Mouse (Mus musculus): ENCODE measurements at regions not wholly inside any gene's neighbourhood (a gene's known extent, or its start where the extent isn't known, plus 50 kb on each side); places are given as distances from the start of the nearest gene placed in this dataset.

DNA sequence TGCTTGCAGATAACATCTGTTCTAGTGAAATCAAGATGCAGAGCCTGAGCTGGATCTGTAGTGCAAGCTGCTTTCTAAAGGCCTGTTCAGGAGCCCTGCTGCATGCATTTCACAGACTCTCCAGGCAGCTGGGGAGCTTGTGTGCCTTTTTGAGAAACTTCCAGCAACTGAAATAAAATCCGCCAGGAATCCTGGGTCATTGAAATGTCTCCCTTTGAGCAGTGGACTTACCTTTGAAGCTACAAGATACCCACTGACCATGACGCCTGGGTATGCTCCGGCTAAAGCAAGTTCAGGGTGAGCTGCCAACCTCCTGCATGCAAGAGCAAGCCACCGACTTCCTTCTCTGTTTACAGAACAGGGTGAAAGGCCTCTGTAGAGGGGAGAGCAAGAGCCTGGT, 278.7 kb downstream of the Cenpw start:
- DNase-seq (ENCODE audit: low spot score in 2 of 2): no peak

DNA sequence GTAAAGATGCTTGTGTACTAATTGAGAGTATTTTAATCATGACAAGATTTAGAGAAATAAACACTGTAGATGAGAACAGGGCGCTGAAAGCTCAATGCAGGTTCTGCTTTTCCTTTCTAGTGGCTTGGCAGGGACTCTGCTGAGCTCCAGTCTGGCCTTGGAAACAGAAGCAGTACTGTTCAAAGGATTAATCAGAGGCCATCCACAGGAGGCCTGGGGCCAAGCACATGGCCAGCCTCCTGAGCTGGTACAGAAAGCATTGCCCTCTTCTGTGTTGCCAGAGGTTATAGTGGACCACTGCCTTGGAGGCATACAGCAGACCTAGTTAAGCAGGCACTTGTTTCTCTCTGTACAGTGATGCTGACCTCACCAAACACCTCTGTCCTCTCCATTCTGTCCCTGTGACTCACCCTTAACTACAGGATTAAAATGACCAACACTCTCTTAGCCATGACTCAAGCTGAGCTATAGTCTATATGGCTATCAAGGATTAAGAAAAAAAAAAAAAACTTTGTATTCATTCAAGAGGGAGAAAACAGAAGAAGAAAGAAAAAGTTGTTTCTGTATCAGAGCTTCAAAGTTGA, 302.5 kb downstream of the Cenpw start:
- DNase-seq (ENCODE audit: low spot score in 2 of 2): peak; percentile 12 to 59

DNA sequence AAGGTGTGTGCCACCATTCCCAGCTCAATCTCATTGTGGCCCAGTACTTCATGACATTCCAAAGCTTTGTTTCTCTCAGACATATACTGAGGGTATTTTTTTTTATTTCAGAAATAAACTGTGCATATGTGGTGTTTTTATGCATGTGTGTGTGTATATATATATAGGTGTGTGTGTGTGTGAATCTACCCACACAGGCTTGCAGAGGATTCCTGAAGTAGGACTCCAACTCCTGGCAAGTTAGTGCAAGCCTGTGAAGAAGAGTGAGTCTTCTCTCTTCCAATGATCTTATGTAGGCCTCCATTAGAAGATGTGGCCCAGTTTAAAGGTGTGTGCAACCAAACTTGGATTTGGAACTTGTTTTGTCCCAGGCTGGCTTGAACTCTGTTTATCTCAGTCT, 328.9 kb upstream of the Rspo3 start:
- no peak for DNase-seq (ENCODE audit: low spot score in 2 of 2)

DNA sequence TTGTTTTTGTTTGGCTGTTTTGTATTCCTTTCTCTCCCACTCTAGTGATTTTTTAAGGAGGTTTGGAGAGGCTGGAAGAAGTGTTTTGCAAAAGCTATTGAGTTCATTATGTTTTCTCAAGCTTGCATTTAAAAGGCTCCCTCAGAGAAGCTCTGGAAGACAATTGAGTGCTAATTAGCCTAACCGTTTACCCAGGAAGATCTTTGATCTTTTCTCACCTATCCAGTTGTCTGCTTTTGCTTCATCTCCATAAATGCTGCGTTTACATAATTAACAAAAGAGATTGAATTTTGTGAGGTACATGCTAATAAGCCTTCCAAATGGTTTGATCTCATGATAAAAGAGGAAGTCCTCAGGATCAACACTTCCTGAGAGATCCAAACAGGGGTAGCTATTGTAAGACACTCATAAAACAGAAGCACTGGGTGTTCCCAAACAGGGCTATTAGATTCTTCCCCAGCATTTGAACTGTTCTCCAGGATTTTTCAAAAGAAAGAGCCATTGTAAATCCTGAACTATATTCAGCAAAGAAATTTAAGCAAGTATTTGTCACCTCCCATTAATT, 320.2 kb upstream of the Rspo3 start:
- peak in 1 of 2 experiments; percentile 14 for DNase-seq (ENCODE audit: low spot score in 2 of 2)

DNA sequence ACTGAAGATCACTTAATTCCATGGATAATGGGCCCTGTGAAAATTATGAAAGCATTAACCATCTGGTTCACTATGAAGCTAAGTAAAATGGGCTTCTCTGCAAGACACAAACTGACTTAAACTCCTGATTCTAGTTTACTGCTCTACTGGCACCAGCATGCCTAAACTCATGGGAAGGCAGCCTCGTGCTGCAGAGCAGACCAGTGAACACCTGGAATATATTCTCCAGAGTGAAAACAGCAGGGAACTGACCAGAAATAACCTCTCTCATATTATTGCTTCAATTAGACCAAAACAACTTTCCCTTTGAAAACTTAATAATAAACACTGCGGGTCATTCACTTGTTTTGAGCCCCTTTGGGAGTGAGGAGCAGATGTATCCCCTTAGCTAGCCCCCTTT, 316.8 kb upstream of the Rspo3 start:
- DNase-seq (ENCODE audit: low spot score in 2 of 2): no peak

DNA sequence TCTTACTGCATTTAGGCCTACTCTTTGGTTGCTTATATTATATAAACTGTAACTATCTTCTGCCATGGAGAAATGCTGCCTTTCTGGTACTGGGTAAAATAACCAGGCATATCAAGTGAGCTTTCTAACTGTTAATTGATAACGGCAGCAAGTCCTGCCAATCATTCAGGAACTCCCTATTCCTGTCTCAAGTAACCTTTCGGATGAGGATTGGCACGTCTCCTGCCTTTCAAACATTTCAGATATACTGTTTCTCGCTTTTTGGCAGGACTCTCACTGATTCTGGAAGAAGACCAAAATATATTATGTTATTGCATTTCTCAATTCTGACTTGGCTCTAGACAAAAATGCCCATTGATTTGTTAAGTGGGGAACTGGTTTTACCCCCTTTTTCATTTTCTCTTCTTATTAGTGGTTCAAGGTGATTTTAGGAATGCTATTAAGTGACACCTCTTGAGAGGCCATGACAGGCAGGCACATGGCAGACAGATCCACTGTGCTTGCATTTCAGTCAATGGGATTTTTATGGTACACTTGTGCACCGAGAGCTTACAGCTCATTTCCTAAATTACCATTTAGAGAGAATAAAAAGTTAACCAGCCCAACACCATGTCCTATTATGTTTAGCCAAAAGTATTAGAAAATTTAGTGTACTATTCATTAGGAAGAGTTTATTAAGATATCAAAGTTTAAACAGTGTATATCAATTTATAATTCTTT, 289.4 kb upstream of the Rspo3 start:
- DNase-seq (ENCODE audit: low spot score in 2 of 2): no peak

DNA sequence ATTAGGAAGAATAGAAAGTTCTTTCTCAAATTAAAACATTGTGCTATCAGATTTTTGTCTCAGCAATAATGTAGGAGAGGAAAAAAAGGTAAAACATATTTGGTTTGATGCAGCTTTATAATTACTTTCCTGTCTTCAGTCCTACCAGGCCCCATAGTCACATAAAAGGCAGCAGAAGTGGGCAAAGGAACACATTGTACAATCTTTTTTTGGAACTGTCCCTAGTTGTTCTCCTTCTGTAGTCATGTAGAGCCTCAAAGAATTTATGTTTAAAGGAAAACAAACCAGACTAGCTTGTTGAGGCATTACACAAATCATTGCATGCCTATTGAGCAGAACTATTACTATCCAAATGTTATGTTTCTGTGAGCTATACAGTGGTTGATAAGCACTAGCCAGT, 288.7 kb upstream of the Rspo3 start:
- no peak for DNase-seq (ENCODE audit: low spot score in 2 of 2)

DNA sequence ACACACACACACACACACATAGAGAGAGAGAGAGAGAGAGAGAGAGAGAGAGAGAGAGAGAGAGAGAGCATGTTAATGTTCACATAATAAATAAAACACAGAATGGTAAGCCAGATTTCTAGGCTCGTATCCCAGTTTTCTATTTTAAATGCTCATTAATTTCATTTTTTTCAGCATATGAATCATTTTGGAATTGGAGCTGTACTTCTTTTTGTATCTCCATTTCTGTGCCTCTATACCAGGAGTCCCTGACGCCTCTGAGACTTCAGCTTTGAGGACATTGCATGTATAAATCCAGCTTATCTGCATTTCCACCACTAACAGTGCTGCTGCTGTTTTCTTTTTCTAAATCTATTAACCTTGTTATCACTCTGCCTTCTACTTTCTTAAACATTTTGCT, 287.5 kb upstream of the Rspo3 start:
- peak in 1 of 2 experiments; percentile 71 for DNase-seq (ENCODE audit: low spot score in 2 of 2)

DNA sequence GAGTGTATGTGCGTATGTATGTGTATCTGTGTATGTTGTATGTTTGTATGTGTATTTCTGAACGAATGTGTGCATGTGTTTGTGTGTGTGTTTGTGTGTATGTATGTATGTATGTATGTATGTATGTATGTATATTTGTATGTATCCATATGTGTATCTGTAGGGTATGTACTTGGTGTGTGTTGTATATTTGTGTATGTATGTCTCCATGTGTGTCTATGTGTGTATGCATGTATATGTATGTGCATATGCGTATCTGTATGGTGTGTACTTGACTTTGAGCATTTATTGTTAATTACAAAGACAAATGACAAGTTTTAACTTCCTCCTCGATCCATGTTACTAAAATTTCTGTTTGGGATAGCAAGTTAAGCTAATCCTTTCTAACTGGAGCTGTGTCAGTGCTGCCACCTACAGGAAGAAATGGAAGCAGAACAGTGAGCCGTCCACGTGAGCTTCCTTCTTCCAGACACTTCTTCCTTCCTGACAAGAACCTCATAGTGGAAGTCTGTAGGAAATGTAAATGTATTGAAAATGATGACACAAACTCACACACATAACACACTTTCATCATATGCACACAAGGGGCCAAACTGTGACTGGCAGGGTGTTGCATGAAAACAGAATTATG, 268.4 kb upstream of the Rspo3 start:
- DNase-seq (ENCODE audit: low spot score in 2 of 2): peak; percentile 44 to 77

DNA sequence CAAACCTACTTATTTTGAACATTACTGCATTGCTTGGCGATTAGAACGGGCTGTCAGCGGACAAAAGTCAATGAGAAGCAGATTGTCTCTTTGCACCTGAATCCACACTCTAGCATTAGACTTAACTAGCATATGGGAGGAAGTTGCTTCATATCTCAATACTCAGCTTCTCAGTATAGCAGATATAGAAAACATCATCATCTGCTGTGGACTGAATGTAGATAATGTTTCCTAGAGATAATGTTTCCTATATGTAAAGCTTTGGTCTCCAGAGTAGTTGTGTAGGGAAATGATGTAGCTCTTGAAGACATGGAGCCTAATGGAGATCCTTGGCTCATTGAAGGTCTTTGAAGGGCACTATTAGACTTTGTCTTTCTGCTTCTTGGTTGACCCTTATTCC, 267.0 kb upstream of the Rspo3 start:
- DNase-seq (ENCODE audit: low spot score in 2 of 2): no peak

DNA sequence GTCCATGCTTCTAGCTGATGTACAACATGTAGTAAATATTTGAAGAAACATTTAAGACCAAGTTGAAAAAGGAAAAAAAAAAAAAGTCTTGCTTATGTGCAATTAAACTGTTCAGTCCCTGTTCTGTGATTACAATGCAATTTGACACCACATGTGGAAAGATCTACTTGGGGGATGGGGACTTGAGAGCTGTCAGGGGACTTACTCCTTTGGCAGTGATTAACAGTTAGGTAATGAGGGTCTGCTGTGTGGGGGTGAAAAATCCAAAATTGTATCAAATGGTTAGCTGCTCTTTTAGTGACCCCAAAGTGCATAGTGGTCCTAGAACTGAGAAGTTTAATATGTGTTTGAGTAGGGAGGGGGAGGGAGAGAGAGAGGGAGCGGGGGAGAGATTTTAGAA, 259.0 kb upstream of the Rspo3 start:
- DNase-seq (ENCODE audit: low spot score in 2 of 2): no peak

DNA sequence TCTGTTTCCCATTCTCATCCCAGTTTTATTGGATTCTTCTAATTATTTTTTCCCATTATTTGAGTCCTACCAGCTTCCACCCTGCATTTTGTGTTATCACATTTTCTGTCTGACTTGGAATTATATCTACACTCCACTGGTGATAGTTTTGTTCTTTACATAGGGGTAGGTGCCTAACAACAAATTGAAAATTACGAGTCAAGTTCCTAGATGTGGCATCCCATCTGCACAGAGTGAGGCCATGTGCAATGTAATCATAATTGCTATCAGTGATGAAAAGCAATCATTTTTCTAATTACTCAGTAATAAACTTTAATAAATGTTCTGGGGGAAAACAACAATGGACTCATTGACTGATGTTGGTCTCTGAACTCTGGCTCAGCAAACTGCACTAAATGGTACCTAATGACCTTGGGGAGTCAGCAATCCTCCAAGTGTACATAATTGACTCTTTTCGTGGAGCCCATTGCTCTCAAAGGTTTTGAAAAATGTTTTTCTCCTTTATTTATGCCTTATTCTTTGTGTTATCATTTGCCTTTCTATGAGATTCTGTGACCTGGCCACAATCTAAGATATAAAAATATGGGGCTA, 250.6 kb upstream of the Rspo3 start:
- DNase-seq (ENCODE audit: low spot score in 2 of 2): no peak

DNA sequence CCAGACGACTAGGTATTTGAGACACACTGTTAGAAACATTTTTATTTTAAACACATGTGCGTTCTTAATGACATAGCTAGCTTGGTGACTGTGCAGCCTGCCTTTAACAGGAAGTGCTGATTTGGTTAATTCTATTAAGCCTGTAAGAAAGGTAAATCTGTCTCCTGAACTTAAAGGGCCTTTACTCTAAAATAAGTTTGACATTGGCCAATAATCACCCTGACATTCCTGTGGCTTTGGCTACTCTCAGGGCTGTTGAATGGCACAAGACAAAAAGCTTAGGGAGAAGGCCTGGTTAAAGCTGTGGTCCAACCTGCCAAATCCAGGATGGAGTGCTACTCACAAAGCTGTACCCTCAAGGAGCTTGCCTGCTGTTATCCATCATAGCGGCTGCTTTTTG, 201.0 kb upstream of the Rspo3 start:
- no peak for DNase-seq (ENCODE audit: low spot score in 2 of 2)

DNA sequence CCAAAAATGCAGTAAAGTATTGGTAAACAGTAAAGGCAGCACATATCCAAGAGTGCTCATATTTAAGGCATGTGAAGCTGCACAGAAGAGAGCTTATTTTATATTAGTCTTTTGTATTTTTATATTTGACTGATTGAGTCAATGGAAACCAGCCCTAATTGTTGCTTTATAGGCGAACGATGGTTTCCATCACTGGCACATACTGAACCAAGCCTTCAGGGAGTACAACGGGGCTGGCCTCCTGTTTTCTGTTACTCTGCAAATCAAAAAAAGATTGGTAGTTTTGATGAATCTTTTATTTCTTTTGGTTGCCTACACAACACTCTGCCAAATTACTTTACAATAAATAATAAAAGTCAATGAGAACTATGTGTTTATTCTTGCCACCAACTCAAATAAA, 189.7 kb upstream of the Rspo3 start:
- no peak for DNase-seq (ENCODE audit: low spot score in 2 of 2)

DNA sequence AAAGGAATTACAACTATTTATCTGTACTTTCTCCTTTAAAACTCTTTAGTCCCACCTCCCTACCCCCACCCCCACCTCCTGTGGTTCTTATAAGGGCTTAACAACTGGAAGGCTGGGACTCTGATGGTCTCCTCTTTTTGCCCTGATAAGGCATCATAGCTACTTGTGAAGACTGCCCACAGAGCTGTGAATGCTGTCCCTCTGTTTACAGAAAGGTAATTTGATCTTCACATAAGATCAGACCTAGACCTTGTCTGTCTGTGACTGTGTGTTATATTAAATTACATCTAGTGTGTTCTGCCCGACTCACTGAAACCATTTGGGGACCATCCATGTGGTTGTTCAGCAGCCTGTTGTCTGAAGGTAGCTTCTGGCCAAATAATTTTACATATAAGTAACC, 175.3 kb upstream of the Rspo3 start:
- DNase-seq (ENCODE audit: low spot score in 2 of 2): no peak

DNA sequence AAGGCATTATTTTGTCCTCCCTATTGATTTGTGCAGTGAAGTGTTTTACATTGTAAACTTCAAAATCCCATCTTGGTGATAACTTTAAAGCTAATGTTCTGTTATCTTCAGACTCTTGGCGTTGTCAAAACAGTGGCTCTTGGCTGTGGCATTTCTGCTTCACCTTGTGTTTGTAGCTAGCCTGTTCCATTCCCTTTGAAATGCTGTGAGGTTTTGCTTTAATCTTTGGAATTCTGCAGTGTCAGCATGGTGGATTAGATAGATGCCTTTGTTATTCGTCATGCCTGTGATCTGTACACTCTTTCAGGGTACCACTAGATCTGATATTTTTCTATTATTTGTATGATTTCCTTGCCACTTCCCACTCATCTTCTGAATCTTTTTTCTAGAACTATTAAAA, 173.0 kb upstream of the Rspo3 start:
- DNase-seq (ENCODE audit: low spot score in 2 of 2): no peak

DNA sequence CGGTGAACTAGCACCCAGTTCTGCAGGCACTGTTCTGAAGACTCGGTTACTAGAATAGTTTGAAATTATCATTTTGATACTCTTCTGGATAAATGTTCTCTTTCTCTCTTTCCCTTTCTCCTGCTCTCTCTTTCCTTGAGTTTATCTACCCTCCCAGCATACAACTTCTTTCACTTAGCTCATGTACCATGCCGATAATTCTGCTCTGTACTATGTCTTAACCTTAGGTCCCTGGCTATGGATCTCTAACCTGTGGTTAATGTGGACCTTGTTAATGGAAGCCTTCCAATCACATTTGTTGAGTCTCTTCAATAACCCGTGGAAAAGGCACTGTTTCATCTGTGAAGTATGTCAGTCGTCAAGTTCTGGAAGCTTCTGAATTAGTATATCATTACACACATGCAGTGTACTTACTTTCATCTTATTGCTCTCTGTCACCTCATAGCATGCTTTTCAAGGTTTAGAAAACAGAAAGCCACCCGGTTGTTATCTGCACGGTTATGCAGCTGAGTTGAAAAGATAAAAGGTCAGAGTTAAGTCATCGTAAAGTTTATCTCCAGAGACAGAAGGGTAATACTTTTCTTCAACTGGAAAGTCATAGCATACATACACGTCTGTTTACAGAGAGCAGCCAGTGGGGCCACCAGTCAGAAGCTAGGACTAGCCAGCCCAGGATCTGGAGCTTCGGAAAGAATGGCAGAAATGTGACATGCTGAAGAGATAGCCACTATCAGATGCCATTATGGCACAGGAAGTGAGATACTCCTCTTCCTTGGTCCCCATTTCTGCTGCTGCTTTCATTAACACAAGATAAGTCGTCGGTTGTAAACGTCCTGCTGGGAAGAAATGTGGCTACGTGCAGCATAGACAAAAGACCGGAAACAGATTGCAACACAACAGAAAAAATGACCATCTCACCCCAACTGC, 157.6 kb upstream of the Rspo3 start:
- DNase-seq (ENCODE audit: low spot score in 2 of 2): no peak

DNA sequence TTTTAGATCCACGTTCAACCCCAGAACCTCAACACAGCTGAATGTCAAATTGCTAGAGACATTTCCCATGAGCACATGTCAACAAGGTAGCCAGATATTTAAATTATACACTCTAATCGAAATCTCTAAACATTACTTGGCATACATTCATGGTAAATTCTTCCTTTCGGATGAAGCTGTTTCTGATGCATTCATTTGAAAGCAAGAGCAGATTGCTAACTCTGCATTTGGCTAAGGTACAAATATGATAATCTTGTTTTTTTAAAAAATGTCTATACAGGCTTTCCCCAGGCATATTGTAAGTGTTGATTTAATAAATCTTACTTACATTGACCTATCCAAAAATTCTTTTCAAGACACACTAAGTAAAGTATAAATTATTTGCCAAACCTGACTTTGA, 153.9 kb upstream of the Rspo3 start:
- peak in 1 of 2 experiments; percentile 5 for DNase-seq (ENCODE audit: low spot score in 2 of 2)

DNA sequence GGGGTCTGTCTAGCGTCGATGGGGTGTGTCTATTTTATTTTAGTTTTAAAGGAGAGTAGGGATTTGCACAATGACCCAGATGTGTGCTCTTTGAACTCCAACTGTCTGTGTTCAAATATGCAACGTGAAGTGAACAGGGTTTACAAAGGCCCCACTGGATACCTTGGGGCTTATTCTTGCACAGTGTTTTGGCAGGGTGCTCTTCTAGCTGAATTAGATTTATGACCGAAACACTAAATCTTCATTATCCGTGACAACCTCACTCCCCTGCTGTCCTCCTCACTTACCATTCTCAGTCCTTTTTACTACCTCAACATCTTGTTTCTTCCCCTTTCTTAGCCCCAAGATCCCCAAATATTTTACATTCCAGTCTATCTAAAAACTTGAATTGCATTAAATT, 151.3 kb upstream of the Rspo3 start:
- no peak for DNase-seq (ENCODE audit: low spot score in 2 of 2)

DNA sequence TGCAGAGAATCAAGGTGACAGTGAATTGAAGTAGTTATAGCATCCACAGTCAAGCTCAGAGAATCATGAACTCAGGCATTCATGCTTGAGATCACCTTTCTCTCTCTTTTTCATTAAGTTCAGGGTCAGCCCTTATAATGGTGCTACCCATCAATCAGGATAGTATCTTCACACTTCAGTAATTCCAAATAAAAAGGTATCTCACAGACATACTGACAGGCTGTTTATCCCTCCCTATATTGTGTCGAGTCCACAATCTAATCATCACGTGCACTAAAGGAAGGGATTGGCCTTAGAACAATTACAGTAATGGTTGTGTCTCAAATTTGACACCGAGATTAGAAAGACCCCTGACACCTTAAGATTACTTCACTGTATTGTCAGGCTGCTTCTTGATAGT, 138.7 kb upstream of the Rspo3 start:
- no peak for DNase-seq (ENCODE audit: low spot score in 2 of 2)

DNA sequence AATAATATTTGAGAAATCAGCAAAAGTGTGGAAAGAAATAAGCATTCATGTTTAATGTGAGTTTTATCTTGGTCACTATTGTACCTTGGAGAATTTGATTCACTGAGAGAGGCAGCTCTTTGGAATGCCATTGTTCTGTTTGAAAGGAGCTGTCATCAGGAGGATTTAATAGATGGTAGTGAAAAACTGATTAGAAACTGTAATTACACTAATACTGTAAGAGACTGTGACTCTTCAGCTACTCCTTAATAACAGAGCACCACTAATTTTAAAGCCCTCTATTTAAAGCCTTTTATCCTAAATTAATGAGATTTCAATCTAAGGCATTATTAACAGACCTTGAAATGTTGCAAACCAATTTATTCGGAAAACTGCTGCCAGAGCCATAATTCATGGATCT, 126.1 kb upstream of the Rspo3 start:
- no peak for DNase-seq (ENCODE audit: low spot score in 2 of 2)
